Mouse (Mus musculus): ENCODE results near the gene Gucy2d.

The Gucy2d gene

GRCm38 (mm10) chr7:98490911-98491310, 50.7 kb downstream of the Gucy2d start:
- DNase-seq = no peak

DNA sequence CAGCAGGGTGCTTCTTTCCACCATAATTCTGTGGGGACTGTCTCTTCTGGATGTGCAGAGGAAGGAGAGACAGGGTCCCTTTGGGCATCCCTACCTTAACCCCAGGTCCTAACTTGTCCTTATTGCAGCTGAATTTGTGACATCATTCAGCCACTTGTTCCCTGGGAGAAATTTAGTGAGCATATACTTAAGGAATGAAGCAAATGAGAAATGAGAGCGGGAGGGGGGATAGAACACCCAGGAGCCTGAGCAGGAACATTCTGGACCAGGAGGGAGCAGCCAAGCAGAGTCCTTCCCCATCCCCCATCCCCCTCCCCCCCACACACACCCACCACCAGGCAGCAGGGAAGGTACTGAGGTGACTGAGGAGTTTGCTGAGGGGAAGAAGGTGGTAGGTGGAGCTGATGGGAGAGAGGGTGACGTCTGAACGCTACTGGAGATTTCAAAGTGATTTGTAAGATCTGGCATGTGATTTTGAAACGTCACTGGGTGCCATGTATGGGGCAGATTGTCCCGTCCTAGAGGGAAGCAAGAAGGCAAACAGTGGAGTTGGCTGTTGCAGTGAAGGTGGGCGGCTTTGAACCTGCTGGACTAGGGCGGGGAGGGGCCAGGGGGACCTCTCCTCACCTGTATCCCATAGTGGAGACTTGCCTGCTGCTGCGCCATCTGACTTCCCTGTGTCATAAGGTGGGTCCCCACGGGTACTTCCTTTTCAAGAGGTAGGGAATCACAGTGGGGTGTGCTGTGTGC, 51.4 kb downstream of the Gucy2d start:
- no peak for DNase-seq

DNA sequence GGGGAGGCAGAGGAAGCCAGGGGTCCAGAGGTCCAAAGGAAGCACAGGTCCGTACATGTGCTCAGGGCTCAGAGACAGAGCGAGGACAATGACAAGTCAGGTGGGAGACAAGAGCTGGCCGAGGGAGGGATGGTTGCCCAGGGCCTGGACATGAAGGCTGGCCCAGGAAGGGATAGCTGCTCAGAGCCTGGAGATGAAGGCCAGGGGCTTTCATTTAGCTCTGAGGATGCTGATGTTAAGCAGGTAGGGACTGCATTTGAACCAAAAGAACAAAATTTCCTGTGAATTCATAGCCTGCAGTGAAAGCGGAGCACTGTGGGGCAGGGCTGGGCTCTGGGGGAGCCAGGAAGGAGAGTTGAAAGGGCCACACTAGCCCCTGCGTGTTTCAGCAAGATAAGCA, 52.1 kb downstream of the Gucy2d start:
- DNase-seq = no peak

- DNase-seq = no peak
Observed at GRCm38 (mm10) chr7:98493307-98493706, 53.1 kb downstream of the Gucy2d start.

- DNase-seq = no peak
Observed at GRCm38 (mm10) chr7:98493901-98494480, 53.8 kb downstream of the Gucy2d start.

DNA sequence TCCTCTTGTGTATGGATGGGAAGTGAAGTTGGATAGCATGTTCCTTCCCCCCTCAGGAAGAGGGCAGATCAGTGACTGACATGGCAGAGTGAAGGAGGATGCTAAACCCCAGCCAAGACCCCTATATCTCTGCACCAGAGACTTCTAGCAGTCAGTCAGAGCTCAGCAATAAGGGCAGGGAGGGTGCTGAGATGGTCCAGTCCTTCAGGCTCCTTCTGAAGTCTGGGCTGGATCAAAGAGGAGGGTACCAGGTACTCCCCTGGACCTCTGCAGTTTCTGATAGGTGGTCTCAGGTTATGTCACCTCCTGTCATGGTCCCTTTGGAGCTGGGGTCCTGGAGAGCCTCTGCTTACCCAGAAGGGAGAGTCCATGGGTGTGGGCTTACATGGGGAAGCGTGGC, 55.4 kb downstream of the Gucy2d start:
- DNase-seq = no peak

GRCm38 (mm10) chr7:98497451-98497850, 57.2 kb downstream of the Gucy2d start:
- no peak for DNase-seq

- DNase-seq = no peak
Observed at GRCm38 (mm10) chr7:98498101-98498500, 57.9 kb downstream of the Gucy2d start.

GRCm38 (mm10) chr7:98498656-98499560, 58.7 kb downstream of the Gucy2d start:
- DNase-seq = no peak

GRCm38 (mm10) chr7:98499561-98500292, 59.5 kb downstream of the Gucy2d start:
- DNase-seq = no peak

DNA sequence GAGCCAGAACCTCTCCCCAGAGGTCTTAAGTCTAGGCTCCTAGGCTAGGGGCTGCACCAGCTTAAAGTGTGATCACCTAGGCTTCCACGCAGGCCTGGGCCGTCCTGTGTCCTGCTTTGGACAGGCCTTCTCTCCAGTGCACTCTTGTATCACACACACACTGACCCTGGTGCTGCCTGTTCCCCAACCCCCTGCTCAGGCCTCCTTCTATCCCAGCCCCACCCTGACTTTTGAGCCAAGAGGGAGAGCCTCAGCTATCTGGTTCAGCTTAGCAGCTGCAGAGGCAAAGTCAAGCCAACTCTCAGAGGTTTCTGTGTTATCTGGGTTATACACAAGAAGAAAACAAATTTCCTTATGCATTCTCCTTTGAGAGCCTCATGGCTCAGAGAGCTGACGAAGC, 60.3 kb downstream of the Gucy2d start:
- no peak for DNase-seq

- no peak for DNase-seq
Observed at GRCm38 (mm10) chr7:98501078-98501477, 60.9 kb downstream of the Gucy2d start.

DNA sequence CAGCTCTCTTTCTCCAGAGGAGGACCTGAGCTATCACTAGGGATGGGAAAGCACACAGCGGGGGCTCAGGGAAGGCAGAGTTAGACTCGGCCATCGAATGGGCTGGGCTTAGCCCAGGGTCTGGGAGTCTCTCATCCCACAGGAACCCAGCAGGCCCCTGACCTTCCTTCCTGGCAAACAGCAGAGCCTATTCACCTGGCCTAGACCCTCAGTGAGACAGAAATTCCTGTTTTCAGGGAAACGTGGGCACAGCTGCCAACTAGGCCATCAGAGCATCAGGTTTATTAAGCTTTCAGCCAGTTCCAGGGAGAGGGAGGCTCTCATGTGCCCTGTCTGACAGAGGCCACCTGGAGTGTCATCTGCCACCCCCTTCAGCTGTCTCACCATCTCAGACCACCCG, 62.7 kb downstream of the Gucy2d start:
- DNase-seq = no peak

DNA sequence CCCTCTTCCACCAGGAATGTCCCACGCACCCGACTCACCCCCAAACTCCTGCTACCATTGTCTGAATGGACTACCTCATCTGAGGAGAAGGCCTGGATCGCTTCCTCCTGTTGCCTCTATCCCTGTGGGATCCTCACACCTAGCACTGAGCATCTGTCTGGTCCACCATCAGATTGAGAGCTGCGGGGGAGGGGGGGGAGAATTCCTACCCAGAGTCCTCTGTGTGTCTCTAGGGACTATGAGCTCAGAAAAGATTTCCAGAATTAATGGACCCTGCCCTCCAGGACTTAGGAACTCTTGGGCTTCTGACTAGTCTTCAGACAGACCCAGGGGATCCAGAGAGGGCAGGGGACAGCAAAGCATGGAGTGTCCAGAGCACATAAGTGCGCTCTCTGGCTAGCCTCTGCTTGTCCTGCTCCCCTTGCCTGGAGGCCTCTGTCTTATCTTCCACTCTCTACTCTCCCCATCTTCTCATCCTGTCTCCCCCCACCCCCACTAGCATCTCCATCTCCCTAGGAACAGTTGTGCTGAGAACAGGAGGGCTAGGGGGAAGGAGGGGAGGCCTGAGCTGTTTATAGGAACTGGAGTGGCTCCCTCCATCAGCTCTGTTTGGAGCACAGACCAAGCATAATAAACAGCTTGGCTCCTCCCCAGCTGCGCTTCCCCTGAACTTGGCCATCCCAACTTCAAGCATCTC, 63.9 kb downstream of the Gucy2d start:
- peak; percentile 31 for DNase-seq

DNA sequence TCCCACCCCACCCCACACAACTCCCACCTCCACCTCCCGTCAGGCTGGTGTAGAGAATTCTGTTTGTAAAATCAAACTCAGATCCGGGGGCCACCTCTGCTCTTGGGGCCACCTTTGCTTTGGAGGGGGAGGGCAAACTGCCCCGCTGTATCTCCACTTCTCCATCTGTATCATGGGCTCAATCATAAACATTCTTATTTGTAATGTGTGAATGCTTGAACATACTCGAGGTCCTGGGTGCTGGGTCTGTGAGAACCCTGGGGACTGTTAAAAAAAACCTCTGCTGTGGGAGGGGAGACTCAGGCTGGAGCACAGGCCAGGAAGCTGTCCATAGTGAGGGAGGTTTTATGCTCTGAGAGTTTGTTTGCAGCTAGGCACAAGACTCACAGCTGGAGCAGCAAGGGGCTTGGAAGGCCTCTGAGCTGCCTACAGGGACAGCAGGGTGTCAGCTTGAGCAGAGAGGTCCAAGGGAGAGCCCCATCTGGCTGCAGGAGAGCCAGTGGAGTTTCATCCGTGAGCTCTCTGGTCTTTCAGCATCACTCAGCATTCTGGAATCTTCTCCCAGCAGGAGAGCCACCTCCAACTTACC, 64.6 kb downstream of the Gucy2d start:
- DNase-seq = no peak

DNA sequence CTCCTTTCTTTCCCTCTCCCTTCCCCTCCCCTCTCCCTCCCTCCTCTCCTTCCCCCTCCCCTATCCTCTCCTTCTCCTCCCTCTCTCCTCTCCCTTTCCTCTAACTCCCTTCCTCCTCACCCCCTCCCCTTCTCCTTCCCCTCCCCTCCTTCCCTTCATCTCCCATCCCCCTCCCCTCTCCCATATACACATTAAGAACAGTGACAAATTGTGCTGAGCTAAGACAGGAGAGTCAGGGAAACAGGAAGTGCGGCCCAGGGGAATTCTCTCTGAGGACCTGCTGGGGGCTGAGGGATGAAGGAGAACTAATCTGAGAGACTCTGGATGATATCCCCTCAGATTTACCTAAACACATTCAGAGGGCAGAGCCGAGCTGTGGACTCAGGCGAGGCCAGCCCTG, 65.4 kb downstream of the Gucy2d start:
- no peak for DNase-seq

DNA sequence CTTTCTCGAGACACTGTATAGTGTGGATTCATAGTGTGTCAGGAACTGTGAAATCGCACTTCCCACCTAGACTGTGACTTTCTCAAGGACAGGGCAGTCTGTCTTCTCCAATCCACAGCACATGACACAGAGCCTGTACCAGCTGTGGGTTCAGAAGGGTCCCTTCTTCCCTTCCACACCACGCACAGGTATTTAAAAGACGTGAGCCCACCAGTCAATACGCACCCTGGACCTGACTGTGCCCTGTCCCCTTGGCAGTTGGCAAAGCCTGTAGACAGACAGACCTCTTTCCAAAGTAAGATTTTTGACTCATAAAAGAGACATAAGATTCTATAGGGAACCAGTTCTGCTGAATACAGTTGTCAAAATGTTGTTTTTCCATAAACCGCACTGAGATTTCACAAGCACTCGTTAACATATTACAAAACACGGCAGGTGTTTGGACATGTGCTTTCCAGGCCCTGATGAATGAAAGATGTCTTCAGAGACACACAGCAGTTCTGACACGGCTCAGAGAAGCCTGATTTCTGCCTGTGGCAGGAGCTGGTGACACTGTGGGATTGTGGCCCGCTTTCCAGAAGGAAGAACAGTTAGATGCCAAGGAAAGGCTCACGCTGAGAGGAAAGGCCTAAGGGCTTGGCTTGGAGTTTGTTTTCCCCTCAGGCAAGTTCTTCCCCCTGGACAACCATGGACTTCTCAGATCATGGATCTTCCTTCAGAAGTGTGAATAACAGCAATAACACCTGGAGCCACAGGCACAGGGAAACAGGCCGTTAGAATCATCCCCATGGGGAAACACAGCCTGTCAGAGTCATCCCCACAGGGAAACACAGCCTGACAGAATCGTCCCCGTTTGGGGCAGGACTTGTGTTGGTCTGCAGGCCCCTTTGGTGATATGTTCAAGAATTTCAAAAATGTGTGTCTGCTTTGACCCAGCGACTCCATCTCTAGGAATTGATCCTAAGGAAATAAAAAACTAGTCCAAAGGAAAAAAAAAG, 71.0 kb downstream of the Gucy2d start:
- no peak for DNase-seq

GRCm38 (mm10) chr7:98513251-98513650, 73.0 kb downstream of the Gucy2d start:
- no peak for DNase-seq

DNA sequence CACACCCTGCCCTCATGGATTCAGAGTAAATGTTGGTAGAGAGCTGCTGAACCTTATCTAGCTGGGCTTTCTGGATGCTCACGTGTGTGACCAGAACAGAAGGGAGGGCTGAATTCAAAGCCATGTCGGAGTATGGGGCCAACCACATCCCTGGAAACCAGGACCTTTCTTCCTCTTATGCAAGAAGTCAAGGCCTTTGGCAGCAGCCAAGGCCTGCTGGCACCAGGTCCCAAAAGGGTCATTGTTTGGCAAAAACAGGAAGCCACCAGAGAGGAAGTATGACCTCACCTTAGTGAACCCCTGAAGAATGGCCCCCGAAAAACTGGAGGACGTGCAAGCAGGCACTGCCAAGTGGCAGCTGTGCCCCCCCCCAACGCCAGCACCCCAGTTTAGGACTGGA, 82.4 kb downstream of the Gucy2d start:
- no peak for DNase-seq

GRCm38 (mm10) chr7:98523070-98523812, 83.0 kb downstream of the Gucy2d start:
- DNase-seq = no peak

Measured in layer of hippocampus, adult 9-11 months (tissue).